Mouse (Mus musculus) embryonic fibroblast, embryonic 13.5 days (primary cell): ENCODE results near the gene Pdzd8.

Source experiments
- CTCF ChIP-seq: IDR thresholded peaks from 2 replicates; pipeline ENCODE4 v1.5.1; 2011; ENCODE audit warnings: mild to moderate bottlenecking, control low read depth, low read length, moderate library complexity, borderline replicate concordance; ENCODE audit not compliant: insufficient read depth
- POLR2A ChIP-seq: IDR thresholded peaks from 2 replicates; pipeline ENCODE4 v1.6.1; 2011; ENCODE audit warnings: low read depth, mild to moderate bottlenecking, control low read depth, low read length, moderate library complexity

- no peak for TF ChIP-seq CTCF
- no peak for TF ChIP-seq POLR2A
Measured at GRCm38 (mm10) chr19:59379995-59380394, 34.4 kb upstream of the Pdzd8 start.
